Mouse (Mus musculus) large intestine, adult 2 months (tissue): ENCODE data around the gene Fam107b. TPM values are rescaled to one million over a fixed set of nuclear protein-coding genes. Genes with fewer than 3 reads are reported as not detected.

Experiments
- DNase-seq: peaks from one replicate; pipeline ENCODE4 v3.0.0-alpha.2; 2012; ENCODE audit warnings: low read depth, low spot score
- WGBS: fragments of 180-500 bp; shearing (Covaris S2); methylation state at CpG from one replicate; pipeline ENCODE4 v1.1.7; 2018; 5-methylcytosine and 5-hydroxymethylcytosine counted together
- polyA plus RNA-seq: library from polyadenylated mRNA; depleted of rRNA; stranded (reverse); fragments of >200 nt; gene quantifications from 2 replicates; pipeline ENCODE4 v1.2.3, GENCODE M21; 2012

The Fam107b gene
- polyA plus RNA-seq, 1 experiment: 30.6 TPM

DNA sequence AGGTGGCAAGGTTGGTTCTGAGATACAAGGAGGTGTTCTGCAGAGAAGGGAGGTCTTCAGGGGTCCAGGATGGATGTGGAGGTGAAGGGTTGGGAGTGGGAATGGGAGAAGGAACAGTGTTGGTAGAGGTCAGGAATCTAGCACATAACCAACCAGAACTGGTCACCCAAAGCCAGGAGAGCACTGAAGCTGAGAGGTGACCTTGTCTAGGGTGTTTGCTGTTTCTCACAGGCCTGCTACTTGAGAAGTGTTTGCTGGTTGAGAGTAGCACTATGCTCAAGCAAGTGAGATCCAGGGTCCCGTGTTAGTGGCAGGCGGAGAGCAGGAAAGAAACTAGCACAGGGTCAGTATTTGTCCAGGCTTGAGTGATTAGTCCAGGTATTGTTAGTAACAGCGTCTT is 159.3 kb downstream of the Fam107b start:
- 80% methylated on average over 3 of the region's 3 CpGs for WGBS
- DNase-seq: no peak

DNA sequence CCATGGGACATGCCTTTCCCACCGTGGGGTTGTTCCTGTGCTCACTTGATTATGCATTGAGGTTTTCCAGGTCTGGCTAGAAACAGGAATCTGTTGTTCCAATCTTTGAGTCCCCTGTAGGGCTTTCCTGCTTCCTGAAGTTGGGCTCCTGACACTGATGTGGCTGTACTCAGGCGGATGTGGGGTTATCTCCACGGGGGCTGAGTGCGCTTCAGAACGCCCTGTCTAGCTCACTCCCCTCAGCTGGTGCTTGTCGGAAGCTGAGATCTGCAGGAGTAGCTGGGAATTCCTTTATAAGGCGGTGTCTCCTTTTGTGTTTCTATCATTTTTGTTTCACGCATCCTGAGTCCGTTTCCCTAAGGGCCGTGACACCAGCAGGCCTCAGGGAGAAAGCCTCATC is 160.5 kb downstream of the Fam107b start:
- WGBS: 80% methylated on average over 10 of the region's 10 CpGs
- no peak for DNase-seq

GRCm38 (mm10) chr2:3731316-3732015 is 161.2 kb downstream of the Fam107b start:
- WGBS: 84% methylated on average over 14 of the region's 14 CpGs

GRCm38 (mm10) chr2:3737917-3738694 is 167.8 kb downstream of the Fam107b start:
- no peak for DNase-seq
- WGBS: 31% methylated on average over 6 of the region's 6 CpGs

More at GRCm38 (mm10) chr2:3731316-3732015, 161.2 kb downstream of the Fam107b start:
- DNase-seq: no peak

DNA sequence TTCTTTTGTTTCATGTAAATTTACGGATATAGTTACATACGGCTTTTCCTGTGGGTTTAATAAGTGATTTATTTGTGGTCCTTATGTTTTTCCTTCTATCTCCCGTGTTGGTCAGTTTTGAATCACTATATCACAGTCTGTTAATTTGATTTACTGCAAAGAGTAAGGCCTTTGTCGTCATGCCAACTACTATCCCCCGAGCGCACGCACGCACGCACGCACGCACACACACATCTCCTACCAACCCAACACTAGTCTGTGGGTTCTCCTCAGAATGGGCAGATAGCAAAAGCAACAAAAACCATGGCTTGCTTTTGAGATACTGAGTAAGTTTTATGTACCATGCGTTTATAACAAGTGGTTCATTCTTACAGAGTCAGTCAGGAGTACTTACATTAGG is 168.4 kb downstream of the Fam107b start:
- DNase-seq: no peak
- 86% methylated on average over 12 of the region's 12 CpGs for WGBS

- 89% methylated on average over 7 of the region's 7 CpGs for WGBS
- DNase-seq: no peak
Measured at GRCm38 (mm10) chr2:3739351-3739961, 169.2 kb downstream of the Fam107b start.

DNA sequence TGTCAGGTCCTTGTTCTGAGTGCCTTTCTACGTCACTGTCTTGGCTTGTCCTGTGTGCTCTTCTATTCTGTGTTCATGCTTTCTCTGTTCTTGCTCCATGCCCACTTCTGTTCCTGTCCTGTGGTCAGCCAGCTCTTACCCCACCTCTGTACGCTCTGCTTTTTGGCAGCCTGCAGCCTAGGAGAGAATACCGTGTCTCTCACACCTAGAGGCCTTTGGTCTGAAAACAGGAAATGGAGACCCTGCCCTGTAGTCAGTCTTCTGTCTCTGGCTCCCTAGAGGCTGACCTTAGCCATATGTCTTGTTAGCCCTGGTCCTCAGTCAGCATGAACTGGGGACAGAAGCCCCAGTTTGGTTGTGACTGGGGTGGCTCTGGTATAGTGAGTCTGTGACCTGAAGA is 170.0 kb downstream of the Fam107b start:
- 68% methylated on average over 3 of the region's 3 CpGs for WGBS
- no peak for DNase-seq

- no peak for DNase-seq
- 90% methylated on average over 4 of the region's 4 CpGs for WGBS
Measured at GRCm38 (mm10) chr2:3740670-3741069, 170.4 kb downstream of the Fam107b start.

DNA sequence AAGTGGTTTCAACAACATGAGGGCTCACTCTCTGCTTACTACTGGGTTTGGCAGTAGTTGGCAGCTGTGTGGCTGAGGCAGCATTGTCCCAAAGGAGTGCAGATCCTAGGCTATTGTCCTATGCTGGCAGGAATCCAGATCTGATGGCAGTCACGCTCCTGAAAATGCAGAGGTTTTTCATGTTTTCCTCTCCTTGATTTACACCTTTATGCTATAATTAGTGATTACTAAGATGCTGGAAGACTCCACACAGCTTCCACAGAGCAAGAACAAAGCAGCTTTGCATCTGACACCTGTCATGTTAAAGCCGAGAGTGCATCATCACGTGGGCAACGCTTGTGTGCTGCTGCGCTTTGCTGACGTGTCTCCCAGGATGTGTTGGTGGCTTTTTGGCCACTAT is 172.2 kb downstream of the Fam107b start:
- WGBS: 75% methylated on average over 6 of the region's 6 CpGs
- DNase-seq: no peak

- 81% methylated on average over 3 of the region's 3 CpGs for WGBS
- no peak for DNase-seq
Measured at GRCm38 (mm10) chr2:3745041-3745440, 174.8 kb downstream of the Fam107b start.

- WGBS: 64% methylated on average over 13 of the region's 13 CpGs
- no peak for DNase-seq
Measured at GRCm38 (mm10) chr2:3745910-3746606, 175.8 kb downstream of the Fam107b start.

GRCm38 (mm10) chr2:3748714-3749503 is 178.6 kb downstream of the Fam107b start:
- WGBS: 26% methylated on average over 12 of the region's 12 CpGs
- peak; percentile 88 for DNase-seq

DNA sequence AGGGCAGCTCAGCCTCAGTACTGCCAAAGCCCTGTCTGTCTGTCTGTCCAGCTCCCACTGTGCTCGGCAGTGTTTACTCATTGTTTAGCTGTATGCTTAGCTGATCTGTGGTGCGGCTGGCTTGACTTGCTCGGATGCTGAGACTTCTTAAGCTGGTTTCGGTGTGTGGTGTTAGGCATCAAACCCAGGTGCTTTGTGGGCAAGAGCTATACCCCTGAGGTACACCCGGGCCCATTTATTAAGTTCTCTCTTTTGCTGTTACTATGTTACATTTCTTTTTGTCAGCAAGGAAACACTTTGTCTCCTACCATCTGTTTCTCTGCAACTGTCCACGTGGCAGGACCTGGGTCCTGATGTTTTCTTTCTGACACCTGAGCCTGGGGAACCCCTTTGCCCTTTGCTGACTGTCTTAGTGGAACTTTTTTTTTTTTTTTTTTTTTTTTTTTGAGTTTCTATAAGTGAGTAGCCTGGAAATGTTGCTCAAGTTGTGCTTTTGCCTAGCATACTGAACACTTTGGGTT is 179.3 kb downstream of the Fam107b start:
- WGBS: 20% methylated on average over 6 of the region's 6 CpGs
- no peak for DNase-seq

DNA sequence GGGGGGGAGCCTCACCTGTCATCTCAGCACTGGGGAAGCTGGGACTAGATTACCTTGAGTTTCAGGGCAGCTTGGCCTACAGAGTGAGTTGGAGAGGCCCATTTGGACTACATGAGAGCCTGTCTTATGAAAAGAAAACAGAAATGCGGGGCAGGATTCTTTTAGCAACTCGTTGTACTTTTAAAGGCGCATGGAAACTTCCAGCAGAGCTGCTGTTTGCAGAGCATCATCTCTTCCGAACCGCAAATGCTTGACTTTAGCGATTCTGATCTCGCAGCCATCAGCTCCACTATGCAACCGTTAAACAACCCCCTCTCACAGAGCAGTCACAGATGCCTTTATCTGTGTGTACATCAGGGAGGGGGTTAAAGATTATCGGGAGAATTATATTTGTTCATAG is 179.8 kb downstream of the Fam107b start:
- 24% methylated on average over 9 of the region's 9 CpGs for WGBS
- DNase-seq: no peak

DNA sequence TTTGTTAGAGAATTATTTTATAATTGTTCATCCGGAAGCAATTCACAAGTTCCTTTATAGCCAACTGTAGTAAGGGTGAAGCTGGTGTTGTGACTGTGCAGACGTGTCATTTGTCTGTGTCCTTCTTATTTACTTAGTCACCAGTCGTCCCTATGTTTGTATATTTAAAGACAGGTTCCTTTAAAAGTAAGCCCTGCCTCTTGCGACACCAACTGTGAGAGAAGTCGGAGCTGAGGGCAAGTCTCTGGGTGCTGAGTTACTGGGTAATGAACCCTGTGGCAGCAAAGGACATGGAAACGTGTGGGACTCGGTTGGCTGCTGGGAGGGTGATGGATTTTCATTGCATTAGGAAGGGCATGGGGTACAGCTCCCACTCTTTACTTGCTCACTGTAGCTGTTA is 182.1 kb downstream of the Fam107b start:
- 19% methylated on average over 7 of the region's 7 CpGs for WGBS
- DNase-seq: peak; percentile 65

DNA sequence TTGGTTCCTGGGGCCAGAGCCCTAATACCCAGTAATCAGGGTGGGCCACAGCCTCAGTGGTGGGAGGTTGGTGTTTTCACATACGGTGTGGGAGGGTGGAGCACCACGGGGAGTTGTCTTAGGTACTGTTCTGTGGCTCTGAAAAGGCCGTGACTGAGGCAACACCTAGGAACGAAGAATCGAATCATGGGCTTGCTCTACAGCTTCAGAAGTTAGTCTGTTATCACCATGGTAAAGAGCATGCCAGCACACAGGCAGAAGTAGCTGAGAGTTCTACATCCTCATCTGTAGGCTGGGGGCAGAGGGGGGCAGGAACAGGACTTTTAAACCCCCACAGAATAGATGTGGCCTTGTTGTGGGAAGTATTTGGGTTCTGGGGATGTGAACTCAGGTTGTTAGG is 182.6 kb downstream of the Fam107b start:
- WGBS: 36% methylated on average over 5 of the region's 5 CpGs
- no peak for DNase-seq

DNA sequence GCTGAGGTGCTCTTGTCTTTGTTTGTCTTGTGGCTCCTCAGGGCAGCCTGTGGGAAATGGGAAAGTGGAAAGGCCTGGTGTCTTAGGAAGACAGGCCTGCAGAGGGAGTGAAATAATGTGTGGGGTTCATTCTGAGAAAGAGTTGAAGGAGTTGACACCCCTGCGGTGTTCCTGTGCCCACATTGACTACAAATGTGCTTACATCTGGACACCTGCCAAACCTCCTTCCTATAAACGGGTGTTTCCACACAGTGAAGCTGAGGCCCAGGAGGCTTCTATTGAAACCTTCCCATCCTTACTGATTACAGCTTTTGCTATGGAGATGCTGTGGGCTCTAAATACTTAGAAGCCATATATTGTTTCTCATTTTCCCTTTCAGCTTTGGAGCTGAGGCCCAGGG is 183.5 kb downstream of the Fam107b start:
- DNase-seq: no peak
- 7% methylated on average over 2 of the region's 2 CpGs for WGBS

GRCm38 (mm10) chr2:3755936-3756335 is 185.6 kb downstream of the Fam107b start:
- DNase-seq: no peak
- WGBS: 89% methylated on average over 5 of the region's 5 CpGs

DNA sequence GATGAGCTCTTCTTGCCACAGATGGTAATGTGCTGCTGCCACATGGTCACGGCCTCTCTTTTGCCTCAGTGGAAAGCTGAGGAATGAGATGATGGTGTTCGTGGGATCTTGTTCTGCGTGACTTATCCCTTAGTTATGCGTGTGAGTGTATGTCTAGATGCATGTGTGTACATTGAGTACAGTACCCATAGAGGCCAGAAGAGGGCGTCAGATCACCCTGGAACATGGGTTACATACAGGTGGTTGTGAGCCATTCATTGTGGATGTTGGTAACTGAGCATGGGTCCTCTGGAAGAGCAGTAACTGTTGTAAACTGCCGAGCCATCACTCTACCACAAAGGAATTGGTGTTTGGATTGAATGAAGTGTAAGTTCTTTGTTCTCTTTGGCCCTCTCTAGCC is 188.1 kb downstream of the Fam107b start:
- DNase-seq: no peak
- WGBS: 89% methylated on average over 6 of the region's 6 CpGs
